Mouse (Mus musculus) embryonic facial prominence, embryonic 13.5 days (tissue): ENCODE measurements at regions not wholly inside any gene's neighbourhood (a gene's known extent, or its start where the extent isn't known, plus 50 kb on each side); places are given as distances from the start of the nearest gene placed in this dataset.

Experiments
- ATAC-seq: fragments of 200-750 bp; cut with Nextera tagmentation; 2 replicates; pipeline ENCODE4 v1.8.0; 2017; ENCODE audit warnings: low read depth; ENCODE audit not compliant: insufficient number of reproducible peaks, insufficient read depth, low FRiP score, low TSS enrichment
- H3K27ac ChIP-seq: fragments of 300-500 bp; sonication (generic); 2 replicates; pipeline ENCODE4 v1.5.1; 2015; ENCODE audit warnings: moderate library complexity, mild to moderate bottlenecking, inconsistent platforms
- H3K27me3 ChIP-seq: fragments of 300-500 bp; sonication (generic); 2 replicates; pipeline ENCODE4 v1.6.1; 2015; ENCODE audit warnings: mild to moderate bottlenecking, inconsistent platforms
- H3K36me3 ChIP-seq: fragments of 300-500 bp; sonication (generic); 2 replicates; pipeline ENCODE4 v1.6.1; 2015; ENCODE audit warnings: mild to moderate bottlenecking, inconsistent platforms
- H3K4me1 ChIP-seq: fragments of 300-500 bp; sonication (generic); 2 replicates; pipeline ENCODE4 v1.6.1; 2015; ENCODE audit warnings: inconsistent platforms
- H3K4me2 ChIP-seq: fragments of 300-500 bp; sonication (generic); 2 replicates; pipeline ENCODE4 v1.6.1; 2015; ENCODE audit warnings: moderate library complexity, mild to moderate bottlenecking, inconsistent platforms
- H3K4me3 ChIP-seq: fragments of 300-500 bp; sonication (generic); 2 replicates; pipeline ENCODE4 v1.5.1; 2015; ENCODE audit warnings: mild to moderate bottlenecking, inconsistent platforms
- H3K9ac ChIP-seq: fragments of 300-500 bp; sonication (generic); 2 replicates; pipeline ENCODE4 v1.6.1; 2015; ENCODE audit warnings: mild to moderate bottlenecking, inconsistent platforms
- H3K9me3 ChIP-seq: fragments of 300-500 bp; sonication (generic); 2 replicates; pipeline ENCODE4 v1.6.1; 2016; ENCODE audit warnings: inconsistent platforms
- WGBS: fragments of 180-500 bp; shearing (Covaris S2); methylation state at CpG from one replicate; pipeline ENCODE4 v1.1.7; 2015; ENCODE audit warnings: mixed read lengths; 5-methylcytosine and 5-hydroxymethylcytosine counted together

DNA sequence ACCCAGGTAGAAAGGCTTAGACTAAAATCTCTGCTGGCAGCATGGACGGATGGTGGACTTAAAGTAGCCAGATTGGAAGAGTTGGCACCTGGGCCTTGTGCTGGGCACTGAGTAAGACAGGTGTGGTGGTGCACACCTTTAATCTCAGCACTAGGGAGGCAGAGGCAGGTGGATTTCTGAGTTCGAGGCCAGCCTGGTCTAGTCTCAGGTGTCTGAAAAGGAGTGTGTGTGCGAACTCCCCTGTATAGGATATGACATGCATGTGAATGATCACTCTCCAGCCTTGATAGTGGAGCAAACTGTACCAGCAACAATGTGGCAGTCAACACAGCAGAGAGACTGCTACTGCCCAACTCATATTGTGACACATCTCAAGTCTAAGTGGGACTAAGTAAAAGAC is 70.1 kb upstream of the Frmd4a start:
- Histone ChIP-seq H3K27me3 (no peaks in the 10 kb centered on the region), H3K4me2 (no peak overlapping the region), H3K9ac (no peak overlapping the region), H3K27ac (no peak overlapping the region), H3K36me3 (no peaks in the 10 kb centered on the region), H3K4me3 (no peak overlapping the region), H3K4me1 (no peaks in the 10 kb centered on the region), H3K9me3 (no peaks in the 10 kb centered on the region)
- 81% methylated on average over 3 of the region's 3 CpGs for WGBS
- ATAC-seq = no peak

DNA sequence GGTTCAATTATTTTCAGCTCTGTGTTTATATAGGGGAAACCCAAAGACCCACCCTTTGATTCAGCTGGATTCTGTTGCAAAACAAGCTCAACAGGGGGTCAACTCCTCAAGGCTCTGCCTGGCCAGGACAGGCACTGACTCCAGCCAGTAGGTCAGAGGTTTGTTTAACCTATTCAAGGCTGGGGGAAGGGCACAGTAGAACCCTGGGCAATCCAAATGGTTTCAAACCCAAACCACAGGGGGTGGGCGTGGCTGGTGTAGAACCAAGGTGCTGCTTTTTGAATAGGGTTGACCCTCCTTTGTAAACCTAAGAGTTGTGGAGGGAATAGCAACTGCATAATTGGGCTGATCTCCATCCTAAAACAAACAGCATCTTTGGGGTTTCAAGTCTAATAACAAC is 69.2 kb upstream of the Frmd4a start:
- H3K36me3 ChIP-seq = no peaks in the 10 kb centered on the region
- 46% methylated on average over 1 of the region's 1 CpGs for WGBS
- H3K4me1 ChIP-seq = no peaks in the 10 kb centered on the region
- no peak overlapping the region for H3K9ac ChIP-seq
- no peaks in the 10 kb centered on the region for H3K27me3 ChIP-seq
- no peak overlapping the region for H3K4me2 ChIP-seq
- H3K27ac ChIP-seq = no peak overlapping the region
- no peak for ATAC-seq
- H3K4me3 ChIP-seq = no peak overlapping the region
- H3K9me3 ChIP-seq = no peaks in the 10 kb centered on the region

DNA sequence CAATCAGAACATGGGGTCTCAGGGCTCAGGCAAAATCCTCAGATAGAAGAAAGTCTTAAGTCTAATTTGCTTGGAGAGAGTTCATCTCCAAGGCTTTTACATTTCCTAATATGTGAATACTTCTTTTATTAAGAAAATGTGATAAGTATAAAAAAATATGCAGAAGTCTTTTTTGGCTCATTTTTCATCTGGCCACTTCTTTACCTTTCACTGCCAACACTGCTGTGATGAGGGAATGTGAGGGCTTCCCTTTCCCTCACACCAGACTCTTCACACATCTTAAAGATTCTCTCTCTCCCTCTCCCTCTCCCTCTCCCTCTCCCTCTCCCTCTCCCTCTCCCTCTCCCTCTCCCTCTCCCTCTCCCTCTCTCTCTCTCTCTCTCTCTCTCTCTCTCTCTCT is 60.0 kb upstream of the Frmd4a start:
- H3K4me3 ChIP-seq = no peak overlapping the region
- ATAC-seq = no peak
- H3K27ac ChIP-seq = no peak overlapping the region
- H3K9ac ChIP-seq = no peak overlapping the region
- no peaks in the 10 kb centered on the region for H3K27me3 ChIP-seq
- 0 out of 2 replicates have a peak overlapping the region, but pooled peaks have one; percentile 47 for H3K4me2 ChIP-seq
- peaks cover 8% of the 10 kb centered on the region for H3K4me1 ChIP-seq
- no peaks in the 10 kb centered on the region for H3K9me3 ChIP-seq
- H3K36me3 ChIP-seq = no peaks in the 10 kb centered on the region

DNA sequence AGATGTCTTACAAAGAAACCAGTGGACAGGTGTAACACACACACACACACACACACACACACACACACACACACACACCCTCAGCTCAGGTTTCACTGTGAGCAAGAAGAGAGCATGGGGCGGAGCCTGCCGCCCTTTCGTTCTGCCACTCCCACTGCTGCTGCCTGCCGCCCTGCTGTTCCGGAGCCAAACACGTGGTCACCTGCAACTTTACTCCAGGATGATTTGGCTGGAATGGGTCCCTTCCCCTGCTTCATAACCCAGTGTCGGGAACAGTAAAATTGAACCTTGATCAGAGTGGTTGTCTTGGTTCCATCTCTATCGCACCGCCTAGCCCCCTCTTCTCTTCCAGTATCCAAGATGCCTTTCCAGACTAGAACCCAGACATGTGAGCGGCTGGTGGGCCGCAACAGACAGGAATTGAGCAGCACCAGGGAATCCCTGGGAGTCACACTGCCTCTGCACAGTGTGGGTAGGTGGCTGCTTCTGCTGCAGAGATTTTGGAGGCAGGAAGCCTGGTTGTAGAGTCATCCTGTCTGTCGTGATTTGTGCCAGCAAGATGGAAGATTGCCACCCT is 59.4 kb upstream of the Frmd4a start:
- H3K9me3 ChIP-seq = no peaks in the 10 kb centered on the region
- H3K4me3 ChIP-seq = 0 out of 2 replicates have a peak overlapping the region, but pooled peaks have one; percentile 7
- H3K4me1 ChIP-seq = peaks cover 8% of the 10 kb centered on the region
- H3K4me2 ChIP-seq = peak overlapping the region; percentile 47
- H3K36me3 ChIP-seq = no peaks in the 10 kb centered on the region
- ATAC-seq = no peak
- H3K9ac ChIP-seq = peak overlapping the region; percentile 37; the same call in 1 of the 2 replicates
- WGBS = 23% methylated on average over 12 of the region's 12 CpGs
- H3K27ac ChIP-seq = no peak overlapping the region
- H3K27me3 ChIP-seq = no peaks in the 10 kb centered on the region; the same call in 1 of the 2 replicates

DNA sequence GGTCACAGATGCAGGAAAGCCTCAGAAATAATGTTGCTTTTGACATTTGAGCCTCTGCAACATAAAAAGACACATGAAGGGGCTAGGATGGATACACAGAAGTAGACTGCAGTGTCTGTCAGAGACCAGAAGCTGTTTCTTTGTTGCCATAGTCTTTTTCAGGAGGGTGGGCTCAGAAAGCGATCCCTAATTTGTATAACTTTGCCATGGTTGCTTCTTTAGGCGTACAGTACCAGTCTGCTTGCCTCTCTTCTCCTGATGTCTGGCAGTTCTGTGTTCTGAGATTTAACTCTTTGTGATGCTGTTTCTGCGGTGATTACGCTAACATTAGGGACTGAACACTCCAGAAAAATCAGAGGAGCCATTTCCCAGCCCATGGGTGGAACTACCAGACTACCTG is 58.8 kb upstream of the Frmd4a start:
- Histone ChIP-seq H3K4me1 (peaks cover 8% of the 10 kb centered on the region), H3K4me3 (no peak overlapping the region), H3K27ac (no peak overlapping the region), H3K9me3 (no peaks in the 10 kb centered on the region), H3K27me3 (no peaks in the 10 kb centered on the region; the same call in 1 of the 2 replicates), H3K4me2 (peak overlapping the region; percentile 47; the same call in 1 of the 2 replicates), H3K9ac (no peak overlapping the region), H3K36me3 (no peaks in the 10 kb centered on the region)
- 72% methylated on average over 4 of the region's 4 CpGs for WGBS
- no peak for ATAC-seq

DNA sequence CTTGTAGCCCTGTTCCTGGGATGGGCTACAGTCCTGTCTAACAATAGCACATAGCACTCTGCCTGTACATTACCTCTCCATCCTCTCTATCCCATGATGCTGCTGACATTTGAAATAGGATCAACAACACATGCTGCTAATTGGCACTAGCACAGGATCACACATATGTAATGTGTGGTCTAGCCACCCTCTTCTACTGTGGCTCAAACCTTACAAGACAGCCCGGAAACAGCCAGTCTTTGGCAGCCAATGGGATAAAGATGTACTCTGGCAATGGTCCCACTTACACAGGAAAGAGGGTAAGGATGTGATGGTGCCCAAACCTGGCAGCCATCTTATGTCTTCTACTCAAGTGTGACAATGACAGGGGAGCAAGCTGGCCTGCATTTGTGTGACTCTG is 58.3 kb upstream of the Frmd4a start:
- Histone ChIP-seq H3K36me3 (no peaks in the 10 kb centered on the region), H3K9me3 (peaks cover under 1% of the 10 kb centered on the region; the same call in 1 of the 2 replicates), H3K27ac (no peak overlapping the region), H3K9ac (no peak overlapping the region), H3K27me3 (no peaks in the 10 kb centered on the region; the same call in 1 of the 2 replicates), H3K4me2 (no peak overlapping the region), H3K4me3 (no peak overlapping the region), H3K4me1 (peaks cover 8% of the 10 kb centered on the region)
- WGBS = 78% methylated on average over 1 of the region's 1 CpGs
- ATAC-seq = no peak

DNA sequence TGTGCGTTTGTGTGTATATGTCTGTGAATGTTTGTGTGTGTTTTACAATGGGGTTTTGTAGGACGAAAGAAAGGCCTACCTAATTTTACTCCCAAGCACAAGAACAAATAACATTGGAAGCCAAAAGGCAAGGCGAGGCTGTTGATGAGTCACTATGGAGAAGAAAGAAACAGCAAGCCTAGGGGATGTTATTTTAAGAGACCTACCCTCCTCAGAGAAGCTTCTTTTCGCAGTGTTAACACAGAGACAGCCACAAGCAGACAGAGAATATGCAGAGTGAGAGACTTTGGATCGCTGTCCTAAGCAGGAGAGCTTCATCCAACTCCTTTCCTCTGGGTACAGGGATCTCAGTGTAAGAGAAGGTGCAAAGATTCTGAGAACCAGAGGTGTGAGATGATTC is 57.3 kb upstream of the Frmd4a start:
- Histone ChIP-seq H3K9ac (no peak overlapping the region), H3K4me2 (no peak overlapping the region), H3K4me1 (peaks cover 8% of the 10 kb centered on the region), H3K36me3 (no peaks in the 10 kb centered on the region), H3K27ac (no peak overlapping the region), H3K4me3 (no peak overlapping the region), H3K27me3 (no peaks in the 10 kb centered on the region; the same call in 1 of the 2 replicates), H3K9me3 (peaks cover 3% of the 10 kb centered on the region; the same call in 1 of the 2 replicates)
- no peak for ATAC-seq
- 79% methylated on average over 5 of the region's 5 CpGs for WGBS

DNA sequence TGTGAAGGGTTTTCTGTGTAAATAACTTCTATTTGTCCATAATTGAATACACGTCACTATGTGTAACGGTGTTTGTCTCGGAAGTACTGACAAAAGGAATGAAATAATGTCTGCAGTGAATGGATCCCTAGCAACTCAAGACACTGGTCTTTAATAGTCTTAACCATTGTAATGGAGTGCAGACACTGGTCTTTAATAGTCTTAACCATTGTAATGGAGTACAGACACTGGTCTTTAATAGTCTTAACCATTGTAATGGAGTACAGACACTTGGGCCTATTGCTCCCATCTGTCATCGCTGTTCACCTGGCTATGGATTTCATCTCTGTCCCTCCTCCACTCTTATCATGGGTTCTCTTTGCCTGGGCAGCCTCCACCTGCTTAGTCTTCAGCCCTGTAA is 53.2 kb upstream of the Frmd4a start:
- 92% methylated on average over 4 of the region's 4 CpGs for WGBS
- no peak overlapping the region for H3K9ac ChIP-seq
- no peaks in the 10 kb centered on the region for H3K4me1 ChIP-seq
- no peaks in the 10 kb centered on the region for H3K36me3 ChIP-seq
- no peak overlapping the region for H3K4me2 ChIP-seq
- H3K27ac ChIP-seq = no peak overlapping the region
- peaks cover 3% of the 10 kb centered on the region; the same call in 1 of the 2 replicates for H3K9me3 ChIP-seq
- H3K4me3 ChIP-seq = no peak overlapping the region
- peak; percentile 100 for ATAC-seq
- H3K27me3 ChIP-seq = no peaks in the 10 kb centered on the region; the same call in 1 of the 2 replicates
